Mouse (Mus musculus): ENCODE data around the gene Zfp786. TPM values are rescaled to one million over a fixed set of nuclear protein-coding genes. Genes with fewer than 3 reads are reported as not detected.

Gene Zfp786
- 1.9 and 2.0 TPM in 2 replicates for polyA plus RNA-seq (2012; rRNA removed)

DNA sequence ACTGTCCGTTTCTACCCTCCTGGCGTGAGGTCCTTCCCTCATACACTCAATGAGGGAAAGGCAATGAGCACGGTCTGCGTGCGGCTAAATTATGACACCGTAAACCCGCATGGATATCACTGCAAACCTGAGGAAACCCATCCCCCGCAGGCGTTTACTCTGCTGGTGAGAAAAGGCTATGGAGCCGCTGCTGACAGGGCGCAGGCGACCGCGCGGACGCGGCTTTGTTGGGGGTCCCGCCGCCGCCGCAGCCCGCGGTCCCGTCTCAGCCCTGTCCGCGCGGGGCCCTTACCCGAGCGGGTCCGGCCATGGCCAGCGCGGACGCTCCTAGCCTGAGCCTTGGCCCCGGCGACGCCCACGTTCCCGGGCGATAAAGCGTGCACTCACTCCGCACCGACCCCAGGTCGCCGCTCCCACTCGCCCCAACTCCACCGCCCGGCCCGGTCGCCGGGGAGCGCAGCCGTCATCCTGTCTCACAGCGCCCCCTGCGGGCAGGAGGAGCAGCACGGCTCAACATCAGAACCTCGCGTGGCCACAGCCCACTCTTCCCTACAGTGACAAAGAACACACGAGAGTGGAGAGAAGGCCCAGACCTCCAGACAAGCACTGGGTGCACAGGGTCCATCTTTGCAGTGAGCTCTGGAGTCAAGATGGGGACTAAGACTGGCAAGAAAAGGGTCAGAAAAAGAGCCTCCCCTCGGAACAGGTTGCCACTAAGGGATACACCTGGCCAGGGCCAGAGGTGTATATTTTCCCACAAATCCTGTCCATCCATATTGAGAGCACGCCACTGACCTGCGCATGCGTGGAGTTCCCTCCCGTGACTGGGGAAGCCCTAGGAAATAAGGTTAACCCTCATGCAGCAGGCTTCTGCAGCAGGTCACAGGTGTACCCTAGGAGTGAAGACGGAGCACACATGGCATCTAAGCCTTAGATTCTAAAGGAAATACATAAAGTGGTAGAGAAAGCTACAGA is at the start of gene Zfp786:
Gene Zfp786, minus strand, starts transcription at position 764 of the 975 bp plus-strand sequence.

DNA sequence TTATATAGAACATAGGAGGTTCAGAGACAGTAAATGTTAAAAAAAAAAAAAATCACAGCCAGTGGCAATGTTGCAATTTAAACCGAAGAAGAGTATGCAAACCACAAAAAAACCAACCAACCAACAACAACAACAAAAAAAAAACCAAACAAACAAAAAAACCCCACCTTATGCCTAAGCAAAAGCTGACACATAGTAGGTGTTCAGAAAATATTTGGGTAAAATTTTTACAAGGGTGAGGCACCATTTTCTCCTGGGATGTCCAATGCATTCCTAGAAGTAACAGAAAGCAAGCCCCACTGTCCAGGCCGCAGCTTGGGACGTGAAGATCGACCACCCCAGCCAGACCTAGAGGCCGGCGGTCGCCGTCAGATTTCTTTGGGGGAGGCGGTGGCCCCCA is 46.4 kb upstream of the Zfp786 start, which contains the start of gene Zfp282:
Gene Zfp282, plus strand, starts transcription at position 147 of the 400 bp plus-strand sequence.

DNA sequence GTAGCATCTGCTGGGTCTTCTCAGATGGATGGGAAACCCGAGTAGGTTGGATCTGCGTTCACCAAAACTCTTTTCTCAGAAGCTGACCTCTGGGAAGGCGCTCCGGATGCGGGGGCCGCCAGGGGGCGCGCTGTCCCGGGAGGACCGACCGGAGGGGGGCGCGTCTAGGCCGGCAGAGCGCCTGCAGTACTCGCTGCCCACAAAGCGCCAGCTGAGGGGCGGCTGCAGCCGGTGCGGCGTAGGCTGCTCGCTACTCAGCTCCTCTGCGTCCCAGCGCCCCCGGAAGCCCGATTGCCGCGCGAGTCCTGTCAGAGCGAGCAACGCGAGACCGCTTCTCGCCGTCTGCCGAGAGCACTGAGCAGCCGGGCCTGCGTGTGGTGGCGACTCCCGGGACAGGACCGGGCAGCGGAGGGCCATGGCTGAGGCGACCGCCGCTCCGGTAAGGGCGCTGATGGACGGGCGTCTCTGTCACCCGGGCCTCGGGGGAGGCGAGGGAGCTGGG is 4.9 kb upstream of the Zfp786 start, which contains the start of gene Zfp398:
Gene Zfp398, plus strand, starts transcription at position 180 of the 502 bp plus-strand sequence.

DNA sequence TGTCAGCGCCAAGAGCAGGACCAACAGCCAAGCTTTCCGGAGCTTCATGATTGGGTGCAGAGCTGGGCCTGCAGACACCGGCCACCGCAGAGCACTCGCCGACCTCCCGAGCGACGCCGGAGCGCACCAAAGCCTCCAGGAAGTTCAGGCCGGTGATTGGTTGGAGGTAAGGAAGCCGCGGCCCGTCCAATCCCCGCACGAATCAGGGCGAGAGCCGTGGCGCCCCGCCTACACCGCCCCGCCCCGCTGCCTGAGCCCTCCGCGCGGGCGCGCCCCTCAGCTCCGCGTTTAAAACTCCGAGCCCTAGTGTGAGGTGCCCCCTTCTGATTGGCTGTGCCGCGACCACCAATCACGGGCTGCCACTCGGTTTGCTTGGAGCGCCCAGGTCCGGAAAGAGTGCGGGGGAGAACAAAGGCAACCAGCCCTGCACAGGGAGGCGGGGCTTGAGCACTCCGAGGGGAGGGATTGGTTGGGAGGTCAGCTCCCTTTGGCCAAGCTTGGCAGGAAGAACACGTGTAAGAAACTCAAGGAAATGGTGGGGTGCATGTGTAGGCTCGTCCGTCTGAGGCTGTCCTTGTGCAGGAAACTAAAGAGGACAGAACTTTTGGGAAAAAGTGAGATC is 17.3 kb downstream of the Zfp786 start, which contains the start of gene Pdia4:
Gene Pdia4, minus strand, starts transcription at position 174 of the 622 bp plus-strand sequence.

Other genes with a start within 250 kb of the Zfp786 start
- 4.6 and 7.0 TPM in 2 replicates for gene Ezh2, start 235.5 kb downstream of the Zfp786 start, polyA plus RNA-seq (2012; rRNA removed)
- gene Pdia4, start 17.4 kb downstream of the Zfp786 start, polyA plus RNA-seq (2012; rRNA removed), result 93.9 and 99.0 TPM in 2 replicates
- gene Zfp398, start 4.8 kb upstream of the Zfp786 start, polyA plus RNA-seq (2012; rRNA removed), result 24.3 and 28.0 TPM in 2 replicates
- gene Zfp282, start 46.3 kb upstream of the Zfp786 start, polyA plus RNA-seq (2012; rRNA removed), result 16.2 and 17.0 TPM in 2 replicates
- 16.9 TPM in 2 replicates for gene Zfp212, start 89.6 kb upstream of the Zfp786 start, polyA plus RNA-seq (2012; rRNA removed)
- gene Zfp956, start 122.5 kb upstream of the Zfp786 start, polyA plus RNA-seq (2012; rRNA removed), result 24.2 and 26.4 TPM in 2 replicates
- gene Zfp777, start 218.0 kb upstream of the Zfp786 start, polyA plus RNA-seq (2012; rRNA removed), result 29.9 and 30.6 TPM in 2 replicates